Mouse (Mus musculus) kidney, postnatal 36 days (tissue): Measurements from ENCODE around the gene Olfr1315-ps1.

Source experiments
- DNase-seq, 2 experiments: peaks; one replicate each; pipeline ENCODE4 v3.0.0; 2021 to 2022; ENCODE audit warnings: mixed read lengths in 2 of 2

Olfr1315-ps1 gene

DNA sequence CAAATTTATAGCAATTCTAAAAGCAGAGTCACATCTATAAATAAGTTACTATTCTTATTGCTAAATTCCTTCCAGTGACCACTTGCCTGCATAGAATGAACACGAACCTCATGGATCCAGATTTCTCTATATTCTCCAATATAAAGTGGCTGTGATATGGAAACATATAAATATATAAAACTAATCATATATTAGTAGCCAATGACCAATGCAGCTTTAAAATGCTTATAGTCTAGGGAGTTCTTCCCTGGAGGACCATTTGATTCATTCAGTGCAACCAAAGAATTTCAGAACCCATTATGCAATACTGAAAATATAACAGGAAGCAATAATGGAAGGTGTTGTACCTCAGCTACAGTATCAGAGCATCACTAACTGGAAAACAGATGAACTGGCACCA, at the start of gene Olfr1315-ps1:
Gene Olfr1315-ps1 (minus strand): TSS at position 101 of the 400 bp plus-strand sequence.
- DNase-seq: no peak

GRCm38 (mm10) chr2:112153898-112154297, 38.7 kb upstream of the Olfr1315-ps1 start, which contains the start of gene Olfr1318:
TSS of gene Olfr1318 (plus strand) at chr2:112154198.
- DNase-seq: no peak

GRCm38 (mm10) chr2:112140029-112140428, 24.8 kb upstream of the Olfr1315-ps1 start, which contains the start of gene Olfr1317:
TSS of gene Olfr1317 (plus strand) at chr2:112140329.
- DNase-seq: no peak

DNA sequence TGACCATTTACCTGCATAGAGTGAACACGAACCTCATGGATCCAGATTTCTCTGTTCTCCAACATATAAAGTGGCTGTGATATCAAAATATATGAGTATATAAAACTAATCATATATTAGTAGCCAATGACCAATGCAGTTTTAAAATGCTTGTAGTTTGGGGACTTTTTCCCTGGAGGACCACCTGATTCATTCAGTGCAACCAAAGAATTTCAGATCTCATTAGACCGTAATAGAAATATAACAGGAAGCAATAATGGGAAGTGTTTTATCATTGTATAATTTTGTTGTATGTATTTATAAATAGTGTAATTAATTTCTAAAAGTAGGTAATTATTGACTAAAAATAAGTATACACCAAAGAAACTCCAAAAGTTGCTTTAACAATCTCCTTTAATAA, 19.6 kb upstream of the Olfr1315-ps1 start, which contains the start of gene Olfr1316:
Gene Olfr1316 (minus strand): TSS at position 101 of the 400 bp plus-strand sequence.
- no peak for DNase-seq

- DNase-seq: no peak
These were observed 18.6 kb downstream of the Olfr1315-ps1 start, which contains the start of gene Olfr1314 for GRCm38 (mm10) chr2:112096681-112097080. TSS of gene Olfr1314 (minus strand) at chr2:112096781.

DNA sequence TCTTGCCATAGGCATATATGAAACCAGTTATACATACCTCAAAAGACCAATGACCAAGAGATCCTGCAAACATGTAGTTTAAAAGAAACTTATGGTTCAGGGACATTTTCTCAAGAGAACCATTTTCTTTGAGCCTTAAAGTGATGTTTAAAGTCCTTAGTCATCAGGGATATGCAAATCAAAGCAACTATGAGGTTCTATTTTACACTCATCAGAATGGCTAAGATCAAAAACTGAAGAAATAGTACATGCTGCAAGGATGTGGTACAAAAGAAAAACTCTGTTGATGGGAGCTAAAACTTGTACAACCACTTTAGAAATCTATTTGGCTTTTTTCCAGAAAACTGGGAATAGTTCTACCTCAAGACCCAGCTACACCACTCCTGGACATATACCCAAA, 37.5 kb downstream of the Olfr1315-ps1 start, which contains the start of gene Olfr1313:
Gene Olfr1313 (minus strand): TSS at position 101 of the 400 bp plus-strand sequence.
- no peak for DNase-seq
